Mouse (Mus musculus): ENCODE results near the gene Slain2. TPM values are rescaled to one million over a fixed set of nuclear protein-coding genes. Genes with fewer than 3 reads are reported as not detected.

The Slain2 gene
- polyA plus RNA-seq, 1 experiment from 2014 or later, result 22.8 TPM

Other genes starting within 250 kb of the Slain2 start
- not detected in 2 replicates for gene Txk, start 161.5 kb upstream of the Slain2 start, polyA plus RNA-seq (2014; fragmentation: Nextera tagmentation; extraction: Ambion mirVana)
- 2.9 and 3.0 TPM in 2 replicates for gene Tec, start 45.8 kb upstream of the Slain2 start, polyA plus RNA-seq (2014; fragmentation: Nextera tagmentation; extraction: Ambion mirVana)
- not detected in 2 replicates for gene Gm10135, start 60.4 kb downstream of the Slain2 start, polyA plus RNA-seq (2014; fragmentation: Nextera tagmentation; extraction: Ambion mirVana)
- 9.1 and 13.2 TPM in 2 replicates for gene Slc10a4, start 92.6 kb downstream of the Slain2 start, polyA plus RNA-seq (2014; fragmentation: Nextera tagmentation; extraction: Ambion mirVana)

All from forebrain, embryonic 11.5 days (tissue).